Mouse (Mus musculus): ENCODE data around the gene Scmh1.

The Scmh1 gene

GRCm38 (mm10) chr4:120405806-120406638, 941 bp downstream of the Scmh1 start:
- no peak for DNase-seq (ENCODE audit: low spot score)

- no peak for DNase-seq (ENCODE audit: low spot score)
Measured at GRCm38 (mm10) chr4:120406639-120407273, 1.7 kb downstream of the Scmh1 start.

GRCm38 (mm10) chr4:120418053-120418452, 13.0 kb downstream of the Scmh1 start:
- no peak for DNase-seq (ENCODE audit: low spot score)

GRCm38 (mm10) chr4:120420193-120420592, 15.1 kb downstream of the Scmh1 start:
- DNase-seq (ENCODE audit: low spot score), result no peak

GRCm38 (mm10) chr4:120420685-120421084, 15.6 kb downstream of the Scmh1 start:
- no peak for DNase-seq (ENCODE audit: low spot score)

- no peak for DNase-seq (ENCODE audit: low spot score)
Measured at GRCm38 (mm10) chr4:120430601-120431000, 25.5 kb downstream of the Scmh1 start.

- no peak for DNase-seq (ENCODE audit: low spot score)
Measured at GRCm38 (mm10) chr4:120432599-120433373, 27.7 kb downstream of the Scmh1 start.

- no peak for DNase-seq (ENCODE audit: low spot score)
Measured at GRCm38 (mm10) chr4:120461741-120462140, 56.7 kb downstream of the Scmh1 start.

GRCm38 (mm10) chr4:120472946-120473345, 67.9 kb downstream of the Scmh1 start:
- DNase-seq (ENCODE audit: low spot score), result no peak

GRCm38 (mm10) chr4:120487707-120488106, 82.6 kb downstream of the Scmh1 start:
- no peak for DNase-seq (ENCODE audit: low spot score)

GRCm38 (mm10) chr4:120506955-120507354, 101.9 kb downstream of the Scmh1 start:
- DNase-seq (ENCODE audit: low spot score), result no peak

GRCm38 (mm10) chr4:120511203-120511602, 106.1 kb downstream of the Scmh1 start:
- no peak for DNase-seq (ENCODE audit: low spot score)

- DNase-seq (ENCODE audit: low spot score), result no peak
Measured at GRCm38 (mm10) chr4:120514366-120514765, 109.3 kb downstream of the Scmh1 start.

- no peak for DNase-seq (ENCODE audit: low spot score)
Measured at GRCm38 (mm10) chr4:120516491-120516890, 111.4 kb downstream of the Scmh1 start.

GRCm38 (mm10) chr4:120516907-120517306, 111.8 kb downstream of the Scmh1 start:
- no peak for DNase-seq (ENCODE audit: low spot score)

GRCm38 (mm10) chr4:120517335-120517734, 112.3 kb downstream of the Scmh1 start:
- no peak for DNase-seq (ENCODE audit: low spot score)

GRCm38 (mm10) chr4:120521761-120522160, 116.7 kb downstream of the Scmh1 start:
- DNase-seq (ENCODE audit: low spot score), result no peak

- DNase-seq (ENCODE audit: low spot score), result no peak
Measured at GRCm38 (mm10) chr4:120522351-120522750, 117.3 kb downstream of the Scmh1 start.

GRCm38 (mm10) chr4:120523092-120523491, 118.0 kb downstream of the Scmh1 start:
- DNase-seq (ENCODE audit: low spot score), result no peak

- no peak for DNase-seq (ENCODE audit: low spot score)
Measured at GRCm38 (mm10) chr4:120528171-120528570, 123.1 kb downstream of the Scmh1 start.

- no peak for DNase-seq (ENCODE audit: low spot score)
Measured at GRCm38 (mm10) chr4:120531986-120532385, 126.9 kb downstream of the Scmh1 start, which contains the start of gene Slfnl1. Gene Slfnl1, plus strand, starts transcription at chr4:120532231.

- DNase-seq (ENCODE audit: low spot score), result no peak
Measured at GRCm38 (mm10) chr4:120538664-120539063, 133.6 kb downstream of the Scmh1 start.

- no peak for DNase-seq (ENCODE audit: low spot score)
Measured at GRCm38 (mm10) chr4:120544896-120545295, 139.8 kb downstream of the Scmh1 start.
